ENCODE assay signal across 23 mouse cellular contexts in genomic region chr10:119725363-119725762, GRCm38 (mm10).
A peak's percentile ranks its signal among the peaks of the same experiment; 100 is the strongest.
DNase-seq lines count a peak whose midpoint lies in the region; ATAC-seq lines count a peak whose summit lies in the region.
"Had no signal": no experiment of that assay in that cellular context is flagged by ENCODE, and none has a peak within 500 bp of the region (broad histone marks: within the 10 kb centered on the region; RNA-seq: fewer than 3 reads in every experiment).

No protein-coding gene starts in this region.

- peak; percentile 47; the same call in 1 of the 2 replicates for ATAC-seq in embryonic facial prominence, embryonic 12.5 days (ENCODE audit: insufficient number of reproducible peaks, insufficient read depth, low FRiP score, low TSS enrichment)
- ATAC-seq in hindbrain, embryonic 12.5 days (ENCODE audit: low FRiP score): peak; percentile 44; the same call in 1 of the 2 replicates
- no peak for ATAC-seq in hindbrain, embryonic 16.5 days
- ATAC-seq in embryonic facial prominence, embryonic 15.5 days (ENCODE audit: insufficient number of reproducible peaks, low FRiP score, low TSS enrichment, low read depth): peak; percentile 72; the same call in 1 of the 2 replicates
- no peak for ATAC-seq in monocyte, adult 5-6 weeks (replicated peaks; ENCODE audit: insufficient number of reproducible peaks, low FRiP score, low TSS enrichment, poor library complexity, severe bottlenecking)
- ATAC-seq: forebrain, embryonic 14.5 days; forebrain, postnatal 0 days; inflammation-experienced regulatory T-cells, adult 6 months; intestine, embryonic 16.5 days; Patski had no signal

- no peak for DNase-seq in embryonic facial prominence, embryonic 10.5 days (ENCODE audit: low spot score)
- peak; percentile 52 for DNase-seq in retina, embryonic 14.5 days (ENCODE audit: low spot score)
- no peak for DNase-seq in left cerebral cortex, postnatal 25 days (ENCODE audit: low spot score in 2 of 2)
- DNase-seq: adrenal gland, postnatal 36 days; cerebellum, adult 18-20 months; cerebellum, adult 9-10 months; cerebellum, postnatal 14 days; forebrain, postnatal 0 days; gastrocnemius, postnatal 25 days; heart, postnatal 36 days had no signal

- WGBS in embryonic facial prominence, embryonic 12.5 days: 61% methylated on average over 5 of the region's 5 CpGs
- 66% methylated on average over 5 of the region's 5 CpGs for WGBS in embryonic facial prominence, embryonic 10.5 days
- 55% methylated on average over 5 of the region's 5 CpGs for WGBS in hindbrain, embryonic 12.5 days
- 54% methylated on average over 5 of the region's 5 CpGs for WGBS in hindbrain, embryonic 16.5 days
- WGBS in embryonic facial prominence, embryonic 15.5 days: 64% methylated on average over 5 of the region's 5 CpGs

- H3K4me2 ChIP-seq in embryonic facial prominence, embryonic 12.5 days (replicated peaks): no peak overlapping the region
- no peak overlapping the region for H3K4me2 ChIP-seq in hindbrain, embryonic 12.5 days (replicated peaks)
- H3K4me2 ChIP-seq in hindbrain, embryonic 16.5 days (ENCODE audit: low read length): no peak overlapping the region
- no peak overlapping the region for H3K4me2 ChIP-seq in embryonic facial prominence, embryonic 15.5 days (replicated peaks)
- H3K4me2 ChIP-seq: embryonic facial prominence, embryonic 13.5 days; heart, embryonic 12.5 days; heart, embryonic 15.5 days; hindbrain, embryonic 15.5 days had no signal

- H3K27ac ChIP-seq in embryonic facial prominence, embryonic 12.5 days: no peak overlapping the region
- H3K27ac ChIP-seq in embryonic facial prominence, embryonic 10.5 days (replicated peaks): no peak overlapping the region
- H3K27ac ChIP-seq in hindbrain, embryonic 12.5 days: peak overlapping the region; percentile 35; the same call in 1 of the 2 replicates
- no peak overlapping the region for H3K27ac ChIP-seq in hindbrain, embryonic 16.5 days (ENCODE audit: low read depth, low read length)
- H3K27ac ChIP-seq in embryonic facial prominence, embryonic 15.5 days (replicated peaks): no peak overlapping the region
- H3K27ac ChIP-seq: embryonic facial prominence, embryonic 13.5 days; heart, embryonic 15.5 days; hindbrain, embryonic 15.5 days had no signal

- peaks cover 13% of the 10 kb centered on the region for H3K4me1 ChIP-seq in embryonic facial prominence, embryonic 12.5 days
- peaks cover 44% of the 10 kb centered on the region for H3K4me1 ChIP-seq in embryonic facial prominence, embryonic 10.5 days
- peaks cover 43% of the 10 kb centered on the region for H3K4me1 ChIP-seq in hindbrain, embryonic 12.5 days
- peaks cover 5% of the 10 kb centered on the region for H3K4me1 ChIP-seq in hindbrain, embryonic 16.5 days (ENCODE audit: control insufficient read depth, insufficient read depth, low read depth, low read length)
- H3K4me1 ChIP-seq in embryonic facial prominence, embryonic 15.5 days: no peaks in the 10 kb centered on the region
- H3K4me1 ChIP-seq: heart, embryonic 15.5 days had no signal

- H3K9ac ChIP-seq in embryonic facial prominence, embryonic 12.5 days: no peak overlapping the region
- no peak overlapping the region for H3K9ac ChIP-seq in hindbrain, embryonic 12.5 days
- no peak overlapping the region for H3K9ac ChIP-seq in hindbrain, embryonic 16.5 days (ENCODE audit: low read depth, low read length)
- no peak overlapping the region for H3K9ac ChIP-seq in embryonic facial prominence, embryonic 15.5 days
- H3K9ac ChIP-seq: embryonic facial prominence, embryonic 13.5 days; forebrain, postnatal 0 days; heart, embryonic 12.5 days; heart, embryonic 15.5 days; hindbrain, embryonic 15.5 days had no signal

- intact Hi-C loops in left cerebral cortex, postnatal 25 days (cut with DNase I): no loop called here

- no peaks in the 10 kb centered on the region for H3K36me3 ChIP-seq in embryonic facial prominence, embryonic 12.5 days
- no peaks in the 10 kb centered on the region for H3K36me3 ChIP-seq in embryonic facial prominence, embryonic 10.5 days (replicated peaks)
- H3K36me3 ChIP-seq in hindbrain, embryonic 12.5 days: no peaks in the 10 kb centered on the region
- H3K36me3 ChIP-seq in hindbrain, embryonic 16.5 days (ENCODE audit: control insufficient read depth, insufficient read depth, low read length): no peaks in the 10 kb centered on the region
- H3K36me3 ChIP-seq in embryonic facial prominence, embryonic 15.5 days: no peaks in the 10 kb centered on the region
- H3K36me3 ChIP-seq: embryonic facial prominence, embryonic 13.5 days; heart, embryonic 12.5 days; heart, embryonic 15.5 days; hindbrain, embryonic 15.5 days had no signal

- H3K9me3 ChIP-seq in embryonic facial prominence, embryonic 12.5 days: no peaks in the 10 kb centered on the region
- H3K9me3 ChIP-seq in embryonic facial prominence, embryonic 10.5 days: no peaks in the 10 kb centered on the region
- no peaks in the 10 kb centered on the region for H3K9me3 ChIP-seq in hindbrain, embryonic 12.5 days (replicated peaks)
- H3K9me3 ChIP-seq in hindbrain, embryonic 16.5 days (ENCODE audit: control insufficient read depth, low read length): no peaks in the 10 kb centered on the region
- H3K9me3 ChIP-seq in embryonic facial prominence, embryonic 15.5 days (replicated peaks): no peaks in the 10 kb centered on the region
- H3K9me3 ChIP-seq: embryonic facial prominence, embryonic 13.5 days; heart, embryonic 12.5 days; heart, embryonic 15.5 days; hindbrain, embryonic 15.5 days had no signal

- H3K4me3 ChIP-seq in embryonic facial prominence, embryonic 12.5 days: no peak overlapping the region
- H3K4me3 ChIP-seq in embryonic facial prominence, embryonic 10.5 days: no peak overlapping the region
- no peak overlapping the region for H3K4me3 ChIP-seq in hindbrain, embryonic 12.5 days
- no peak overlapping the region for H3K4me3 ChIP-seq in hindbrain, embryonic 16.5 days (ENCODE audit: low read length)
- H3K4me3 ChIP-seq in embryonic facial prominence, embryonic 15.5 days (replicated peaks): no peak overlapping the region
- H3K4me3 ChIP-seq: embryonic facial prominence, embryonic 13.5 days; heart, embryonic 12.5 days; heart, embryonic 15.5 days; hindbrain, embryonic 15.5 days had no signal

- no peaks in the 10 kb centered on the region for H3K27me3 ChIP-seq in embryonic facial prominence, embryonic 12.5 days
- H3K27me3 ChIP-seq in embryonic facial prominence, embryonic 10.5 days (replicated peaks; ENCODE audit: low read depth, poor library complexity, severe bottlenecking): no peaks in the 10 kb centered on the region
- H3K27me3 ChIP-seq in hindbrain, embryonic 12.5 days: no peaks in the 10 kb centered on the region
- H3K27me3 ChIP-seq in hindbrain, embryonic 16.5 days (replicated peaks; ENCODE audit: control insufficient read depth, insufficient read depth, low read length): no peaks in the 10 kb centered on the region
- H3K27me3 ChIP-seq in embryonic facial prominence, embryonic 15.5 days: no peaks in the 10 kb centered on the region
- H3K27me3 ChIP-seq: embryonic facial prominence, embryonic 13.5 days; heart, embryonic 12.5 days; heart, embryonic 15.5 days; hindbrain, embryonic 15.5 days; Patski had no signal

Comparison
In these comparisons a context has a peak if more than half of its experiments do, and no peak if none do; other contexts are left out.
1. ATAC-seq: peak in embryonic facial prominence, embryonic 12.5 days (single experiment), hindbrain, embryonic 12.5 days (single experiment) and embryonic facial prominence, embryonic 15.5 days (single experiment); none in hindbrain, embryonic 16.5 days (single experiment) and monocyte, adult 5-6 weeks (single experiment).